Mouse (Mus musculus): ENCODE data around the gene Hsd11b2.
A peak's percentile ranks its signal among the peaks of the same experiment; 100 is the strongest.
"Not testable (repeated sequence)": the region's sequence is repeated elsewhere in the genome, so short reads cannot be mapped to it uniquely, and the experiment has no call there.

Hsd11b2 gene

GRCm38 (mm10) chr8:105562863-105563262, 44.3 kb downstream of the Hsd11b2 start:
- DNase-seq (ENCODE audit: low spot score), result no peak

GRCm38 (mm10) chr8:105563871-105564270, 45.3 kb downstream of the Hsd11b2 start:
- DNase-seq (ENCODE audit: low spot score), result no peak

DNA sequence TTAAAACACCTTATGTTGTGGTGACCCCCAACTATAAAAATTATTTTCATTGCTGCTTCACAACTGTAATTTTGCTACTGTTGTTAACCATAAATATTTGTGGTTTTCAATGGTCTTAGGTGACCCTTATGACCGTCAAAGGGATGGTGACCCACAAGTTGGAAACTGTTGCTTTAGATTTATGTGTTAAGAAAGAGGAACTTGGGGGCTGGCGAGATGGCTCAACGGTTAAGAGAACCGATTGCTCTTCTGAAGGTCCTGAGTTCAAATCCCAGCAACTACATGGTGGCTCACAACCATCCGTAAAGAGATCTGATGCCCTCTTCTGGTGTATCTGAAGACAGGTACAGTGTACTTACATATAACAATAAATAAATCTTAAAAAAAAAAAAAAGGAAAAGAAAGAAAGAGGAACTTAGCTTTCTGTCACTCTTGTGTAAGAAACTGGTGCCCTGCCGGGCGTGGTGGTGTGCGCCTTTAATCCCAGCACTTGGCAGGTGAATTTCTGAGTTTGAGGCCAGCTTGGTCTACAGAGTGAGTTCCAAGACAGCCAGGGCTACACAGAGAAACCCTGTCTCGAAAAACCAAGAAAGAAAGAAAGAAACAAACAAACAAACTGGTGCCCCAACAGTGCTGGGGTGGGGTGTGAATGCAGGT, 46.1 kb downstream of the Hsd11b2 start:
- not testable (repeated sequence) for DNase-seq (ENCODE audit: low spot score)

DNA sequence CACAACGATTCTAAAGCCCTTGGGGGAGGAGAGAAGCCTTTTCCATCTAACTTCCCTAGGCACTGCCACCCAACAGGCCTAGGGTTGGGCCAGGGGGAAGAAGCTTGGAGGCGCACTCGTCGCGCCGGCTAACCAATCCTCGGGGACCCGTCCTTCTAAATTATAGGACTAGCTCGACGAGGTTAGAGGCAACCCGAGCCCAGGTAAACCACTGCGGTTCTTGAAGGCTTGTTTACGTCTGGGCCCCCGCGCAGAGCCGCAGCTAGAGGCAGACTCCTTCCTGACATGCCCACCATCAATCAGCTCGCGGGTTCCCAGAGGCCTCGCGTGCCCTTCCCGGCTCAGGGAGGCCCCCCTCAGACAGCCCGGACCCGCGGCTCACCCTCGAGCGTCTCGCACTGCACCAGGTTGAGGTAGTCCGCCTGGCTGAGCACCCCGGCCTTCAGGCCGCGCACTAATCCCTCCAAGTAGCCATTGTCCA, 46.9 kb downstream of the Hsd11b2 start:
- DNase-seq (ENCODE audit: low spot score), result no peak

- peak; percentile 100 for DNase-seq (ENCODE audit: low spot score)
Measured at GRCm38 (mm10) chr8:105565952-105566702, 47.6 kb downstream of the Hsd11b2 start, which contains the start of gene Atp6v0d1. Gene Atp6v0d1 (minus strand): TSS chr8:105566047.

- no peak for DNase-seq (ENCODE audit: low spot score)
Measured at GRCm38 (mm10) chr8:105566703-105567595, 48.4 kb downstream of the Hsd11b2 start.

- no peak for DNase-seq (ENCODE audit: low spot score)
Measured at GRCm38 (mm10) chr8:105571810-105572209, 53.3 kb downstream of the Hsd11b2 start.

GRCm38 (mm10) chr8:105573427-105573826, 54.9 kb downstream of the Hsd11b2 start:
- no peak for DNase-seq (ENCODE audit: low spot score)

All from c-Kit-positive CD71-positive TER-119-positive erythroid progenitor cells, embryonic 14.5 days (primary cell).